Mouse (Mus musculus): ENCODE results near the gene Mks1. TPM values are rescaled to one million over a fixed set of nuclear protein-coding genes. Genes with fewer than 3 reads are reported as not detected.

Mks1 gene
- polyA plus RNA-seq (2015; fragmentation: Nextera tagmentation; extraction: Ambion mirVana), result 17.1 and 18.8 TPM in 2 replicates

DNA sequence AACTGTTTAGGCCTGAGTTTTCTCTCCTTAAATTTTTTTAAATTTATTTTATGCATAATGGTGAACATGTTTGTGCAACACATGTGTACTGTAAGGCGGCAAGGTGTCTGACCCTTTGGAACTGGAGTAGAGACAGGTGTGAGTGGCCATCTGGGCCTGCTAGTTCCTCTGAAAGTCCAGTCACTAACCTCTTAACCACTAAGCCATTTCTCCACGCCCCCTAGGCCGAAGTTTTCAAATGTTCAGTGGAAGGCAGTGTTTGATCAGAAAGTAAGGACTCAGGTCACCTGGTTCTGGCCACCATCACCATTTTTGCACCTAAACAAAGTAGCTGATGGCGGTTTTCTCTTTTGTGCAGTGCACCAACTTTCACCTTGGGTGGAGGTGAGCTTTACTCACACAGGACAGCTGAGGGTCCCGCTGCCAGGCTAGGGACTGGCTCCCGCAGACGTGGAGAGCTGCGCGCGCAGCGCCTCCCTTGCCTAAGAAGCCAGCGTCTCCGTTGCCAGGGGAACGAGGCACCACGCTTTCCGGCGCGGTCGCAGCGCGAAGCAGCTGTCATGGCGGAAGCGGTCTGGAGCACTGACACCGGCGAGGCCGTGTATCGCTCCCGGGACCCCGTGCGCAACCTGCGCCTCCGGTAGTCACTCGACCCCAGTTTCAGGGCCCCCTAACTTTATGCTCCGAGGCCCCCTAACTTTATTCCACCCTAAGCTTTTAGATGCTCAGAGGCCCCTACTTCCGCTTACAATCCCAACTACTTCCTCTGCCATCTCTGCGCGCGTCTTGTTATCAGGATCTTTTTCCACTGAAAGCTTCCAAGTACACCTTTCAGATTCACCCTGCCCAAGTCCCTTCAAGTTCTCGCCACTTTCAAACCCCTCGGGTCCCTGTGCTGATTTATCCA lies at the start of gene Mks1:
TSS of gene Mks1 (plus strand) at position 526 of the 907 bp plus-strand sequence.
- H3K36me3 ChIP-seq, result peaks cover 16% of the 10 kb centered on the region
- H3K9me3 ChIP-seq (replicated peaks), result no peaks in the 10 kb centered on the region
- peaks cover 9% of the 10 kb centered on the region; the same call in 1 of the 2 replicates for H3K4me1 ChIP-seq
- H3K4me2 ChIP-seq (replicated peaks), result peak within 1 kb of the TSS; percentile 71
- H3K27ac ChIP-seq (replicated peaks), result peak within 1 kb of the TSS; percentile 59
- H3K4me3 ChIP-seq (replicated peaks), result peak within 1 kb of the TSS; percentile 67
- H3K27me3 ChIP-seq, result no peaks in the 10 kb centered on the region
- H3K9ac ChIP-seq, result peak within 1 kb of the TSS; percentile 39
- 3% methylated on average over 40 of the region's 40 CpGs for WGBS
- ATAC-seq (ENCODE audit: insufficient number of reproducible peaks, low FRiP score, low TSS enrichment, low read depth), result peak; percentile 86

DNA sequence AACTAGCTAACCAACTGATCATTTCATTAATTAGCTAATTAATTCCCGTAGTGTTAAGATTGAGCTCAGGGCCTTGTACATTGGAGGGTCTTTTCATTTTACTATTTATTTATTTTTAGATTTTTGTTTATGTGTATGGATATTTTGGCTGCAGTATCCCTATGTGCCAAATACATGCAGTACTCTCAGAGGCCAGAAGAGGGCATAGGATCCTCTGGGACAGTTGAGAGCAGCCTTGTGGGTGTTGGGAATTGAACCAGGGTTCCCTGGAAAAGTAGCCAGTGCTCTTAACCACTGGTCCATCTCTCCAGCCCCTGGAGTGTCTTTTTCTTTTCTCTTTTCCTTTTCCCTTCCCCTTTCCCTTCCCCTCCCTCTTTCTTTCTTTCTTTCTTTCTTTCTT lies 47.6 kb upstream of the Mks1 start:
- 64% methylated on average over 1 of the region's 1 CpGs for WGBS
- Histone ChIP-seq H3K4me2 (replicated peaks) (no peak overlapping the region), H3K4me1 (no peaks in the 10 kb centered on the region), H3K9me3 (replicated peaks) (no peaks in the 10 kb centered on the region), H3K27me3 (no peaks in the 10 kb centered on the region), H3K4me3 (replicated peaks) (no peak overlapping the region), H3K36me3 (no peaks in the 10 kb centered on the region), H3K27ac (replicated peaks) (no peak overlapping the region), H3K9ac (no peak overlapping the region)
- ATAC-seq (ENCODE audit: insufficient number of reproducible peaks, low FRiP score, low TSS enrichment, low read depth), result no peak

DNA sequence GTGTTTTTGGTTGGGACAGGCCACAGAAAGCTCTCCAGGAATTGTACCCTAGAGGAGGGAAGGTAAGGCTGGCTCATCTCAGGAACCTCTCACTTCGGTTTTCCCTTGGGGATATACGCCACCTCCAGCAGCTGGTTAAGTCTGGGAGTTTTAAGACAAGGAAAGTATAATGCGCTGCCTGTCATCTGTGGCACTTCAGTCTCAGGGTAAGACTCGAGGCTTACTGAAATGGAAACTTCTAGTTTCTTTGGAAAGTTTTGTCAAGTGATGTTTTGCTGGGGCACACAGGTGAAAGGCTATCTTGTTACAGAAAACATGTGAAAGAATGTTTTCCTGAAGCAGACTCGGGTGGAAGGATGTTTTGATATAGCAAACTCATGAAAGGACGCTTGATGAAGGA lies 45.6 kb upstream of the Mks1 start:
- H3K4me2 ChIP-seq (replicated peaks), result no peak overlapping the region
- no peaks in the 10 kb centered on the region for H3K36me3 ChIP-seq
- H3K9ac ChIP-seq, result no peak overlapping the region
- no peaks in the 10 kb centered on the region for H3K27me3 ChIP-seq
- H3K4me3 ChIP-seq (replicated peaks), result no peak overlapping the region
- no peak overlapping the region for H3K27ac ChIP-seq (replicated peaks)
- WGBS, result 80% methylated on average over 6 of the region's 6 CpGs
- H3K4me1 ChIP-seq, result no peaks in the 10 kb centered on the region
- no peaks in the 10 kb centered on the region for H3K9me3 ChIP-seq (replicated peaks)
- no peak for ATAC-seq (ENCODE audit: insufficient number of reproducible peaks, low FRiP score, low TSS enrichment, low read depth)

DNA sequence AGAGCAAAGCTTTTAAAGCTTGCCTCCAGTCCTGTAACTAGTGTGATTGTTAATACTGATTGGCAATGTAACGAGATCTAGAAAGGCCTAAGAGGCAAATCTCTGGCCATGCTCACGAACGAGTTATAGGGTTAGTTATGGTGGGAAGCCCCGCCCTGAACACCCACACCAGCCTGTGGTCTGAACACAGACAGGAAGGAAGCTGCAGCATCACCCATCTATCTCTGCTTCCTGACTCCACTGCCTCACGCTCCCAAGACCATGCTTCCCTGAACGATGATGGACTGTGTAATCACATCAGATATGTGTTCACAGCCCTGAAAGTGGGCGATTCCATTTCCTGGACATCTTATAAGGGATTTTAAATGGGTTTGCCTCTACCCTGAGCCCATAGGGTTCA lies 44.8 kb upstream of the Mks1 start:
- Histone ChIP-seq H3K9me3 (replicated peaks) (no peaks in the 10 kb centered on the region), H3K4me1 (no peaks in the 10 kb centered on the region), H3K27ac (replicated peaks) (no peak overlapping the region), H3K36me3 (no peaks in the 10 kb centered on the region), H3K4me2 (replicated peaks) (no peak overlapping the region), H3K27me3 (no peaks in the 10 kb centered on the region), H3K9ac (no peak overlapping the region), H3K4me3 (replicated peaks) (no peak overlapping the region)
- 73% methylated on average over 7 of the region's 7 CpGs for WGBS
- ATAC-seq (ENCODE audit: insufficient number of reproducible peaks, low FRiP score, low TSS enrichment, low read depth), result no peak

DNA sequence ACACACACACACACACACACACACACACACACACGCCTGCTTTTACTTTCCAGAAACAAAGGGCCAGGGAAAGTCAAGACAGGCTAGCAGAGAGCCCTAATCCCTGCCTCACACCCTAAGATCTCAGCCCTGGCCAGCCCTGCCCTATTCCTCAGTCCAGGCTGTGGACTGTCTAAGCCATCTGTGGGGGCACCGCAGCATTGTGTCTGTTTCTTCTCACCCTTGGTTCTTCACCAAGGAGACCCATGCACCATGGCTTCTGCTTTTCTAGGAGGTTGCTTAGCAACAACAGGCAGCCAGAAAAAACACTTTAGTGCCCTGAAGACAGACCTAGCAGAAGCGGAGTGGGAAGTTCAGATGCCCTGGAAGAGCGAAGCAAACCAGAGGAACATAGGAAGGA lies 41.6 kb upstream of the Mks1 start:
- Histone ChIP-seq H3K27me3 (peaks cover 3% of the 10 kb centered on the region; the same call in 1 of the 2 replicates), H3K4me1 (no peaks in the 10 kb centered on the region), H3K36me3 (no peaks in the 10 kb centered on the region), H3K9ac (no peak overlapping the region), H3K4me2 (replicated peaks) (no peak overlapping the region), H3K9me3 (replicated peaks) (no peaks in the 10 kb centered on the region), H3K27ac (replicated peaks) (no peak overlapping the region), H3K4me3 (replicated peaks) (no peak overlapping the region)
- 55% methylated on average over 4 of the region's 4 CpGs for WGBS
- ATAC-seq (ENCODE audit: insufficient number of reproducible peaks, low FRiP score, low TSS enrichment, low read depth), result no peak

DNA sequence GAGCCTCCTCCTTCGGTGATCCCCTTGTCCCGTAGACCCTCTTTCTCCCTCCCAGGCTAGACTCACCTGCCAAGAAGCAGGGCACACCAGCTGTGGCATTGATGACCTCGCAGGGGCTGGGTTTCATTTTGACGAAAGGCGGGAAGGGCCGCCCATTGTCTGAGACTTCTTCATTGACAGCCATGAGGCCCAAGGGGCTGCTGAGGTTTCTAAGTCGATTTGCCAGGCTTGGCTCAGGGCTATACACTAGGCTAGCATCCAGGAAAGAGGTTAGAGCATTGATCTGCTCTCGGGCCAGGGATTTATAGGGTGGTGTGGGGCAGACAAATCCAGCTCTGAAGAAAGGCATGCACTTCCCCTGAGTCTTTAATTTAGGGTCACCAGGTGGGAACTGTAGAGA lies 38.2 kb upstream of the Mks1 start:
- no peak for ATAC-seq (ENCODE audit: insufficient number of reproducible peaks, low FRiP score, low TSS enrichment, low read depth)
- WGBS, result 66% methylated on average over 8 of the region's 8 CpGs

DNA sequence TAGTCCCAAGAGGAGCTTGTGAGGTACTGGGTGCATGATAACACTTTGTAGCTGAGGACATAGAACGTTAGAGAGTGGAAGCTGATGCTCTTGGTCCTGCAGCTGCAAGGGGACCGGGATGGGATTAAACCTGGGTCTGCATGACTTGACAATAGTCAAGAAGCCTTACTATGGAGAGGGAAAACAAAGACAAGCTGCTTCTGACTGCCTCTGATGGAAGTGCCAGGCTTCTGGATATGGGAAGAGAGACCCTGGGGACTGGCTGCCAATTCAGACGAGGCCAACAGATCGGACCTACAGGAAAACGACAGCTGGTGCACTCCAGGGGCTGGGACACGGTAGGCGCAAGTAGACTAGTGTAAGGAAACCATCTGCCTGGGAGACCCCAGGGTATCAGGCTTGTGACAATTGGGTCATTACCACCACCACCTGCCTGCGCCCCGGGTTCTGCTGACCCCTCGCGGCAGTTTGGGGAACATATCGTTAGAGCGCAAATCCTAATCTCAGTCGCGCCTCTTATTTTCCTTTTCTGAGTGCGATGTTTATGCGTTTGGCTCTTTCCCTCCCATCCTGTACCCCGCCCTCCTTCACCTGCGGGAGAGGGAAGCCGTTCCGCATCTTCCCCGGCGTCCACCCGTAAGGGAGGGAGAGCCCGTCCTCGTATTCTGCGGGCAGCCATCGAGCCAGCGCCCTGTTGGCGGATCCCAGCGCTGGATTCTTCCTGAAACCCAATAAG lies 36.1 kb upstream of the Mks1 start:
- H3K27ac ChIP-seq (replicated peaks), result no peak overlapping the region
- ATAC-seq (ENCODE audit: insufficient number of reproducible peaks, low FRiP score, low TSS enrichment, low read depth), result no peak
- peak overlapping the region; percentile 36 for H3K4me3 ChIP-seq (replicated peaks)
- no peaks in the 10 kb centered on the region for H3K9me3 ChIP-seq (replicated peaks)
- H3K27me3 ChIP-seq, result peaks cover 13% of the 10 kb centered on the region
- no peak overlapping the region for H3K9ac ChIP-seq
- WGBS, result 4% methylated on average over 31 of the region's 31 CpGs
- no peaks in the 10 kb centered on the region for H3K4me1 ChIP-seq
- peak overlapping the region; percentile 69 for H3K4me2 ChIP-seq (replicated peaks)
- no peaks in the 10 kb centered on the region for H3K36me3 ChIP-seq

More for the DNA sequence above, 38.2 kb upstream of the Mks1 start:
- no peaks in the 10 kb centered on the region for H3K36me3 ChIP-seq
- peaks cover 13% of the 10 kb centered on the region for H3K27me3 ChIP-seq
- H3K4me3 ChIP-seq (replicated peaks), result no peak overlapping the region
- H3K9me3 ChIP-seq (replicated peaks), result no peaks in the 10 kb centered on the region
- H3K4me1 ChIP-seq, result no peaks in the 10 kb centered on the region
- no peak overlapping the region for H3K4me2 ChIP-seq (replicated peaks)
- no peak overlapping the region for H3K9ac ChIP-seq
- no peak overlapping the region for H3K27ac ChIP-seq (replicated peaks)

DNA sequence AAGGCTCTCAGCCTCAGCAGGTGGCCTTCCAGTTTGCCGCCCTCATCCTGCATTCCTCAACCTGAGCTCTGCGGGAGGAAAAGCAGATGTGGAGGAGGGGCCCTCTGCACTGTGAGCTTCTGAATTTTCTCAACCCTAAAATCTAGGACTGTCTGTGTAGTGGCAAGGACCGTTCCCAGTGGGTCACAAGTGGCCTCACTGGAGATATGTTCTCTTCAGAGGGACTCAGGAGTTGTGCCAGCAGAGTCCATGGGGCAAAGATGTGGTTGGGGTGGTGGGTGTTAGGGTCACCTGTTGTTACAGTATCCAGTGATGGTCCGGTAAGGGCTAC lies 35.6 kb upstream of the Mks1 start:
- Histone ChIP-seq H3K9ac (no peak overlapping the region), H3K9me3 (replicated peaks) (no peaks in the 10 kb centered on the region), H3K36me3 (no peaks in the 10 kb centered on the region), H3K4me1 (no peaks in the 10 kb centered on the region), H3K27me3 (peaks cover 13% of the 10 kb centered on the region), H3K27ac (replicated peaks) (no peak overlapping the region), H3K4me3 (replicated peaks) (peak overlapping the region; percentile 36), H3K4me2 (replicated peaks) (peak overlapping the region; percentile 69)
- WGBS, result 27% methylated on average over 4 of the region's 4 CpGs
- no peak for ATAC-seq (ENCODE audit: insufficient number of reproducible peaks, low FRiP score, low TSS enrichment, low read depth)

DNA sequence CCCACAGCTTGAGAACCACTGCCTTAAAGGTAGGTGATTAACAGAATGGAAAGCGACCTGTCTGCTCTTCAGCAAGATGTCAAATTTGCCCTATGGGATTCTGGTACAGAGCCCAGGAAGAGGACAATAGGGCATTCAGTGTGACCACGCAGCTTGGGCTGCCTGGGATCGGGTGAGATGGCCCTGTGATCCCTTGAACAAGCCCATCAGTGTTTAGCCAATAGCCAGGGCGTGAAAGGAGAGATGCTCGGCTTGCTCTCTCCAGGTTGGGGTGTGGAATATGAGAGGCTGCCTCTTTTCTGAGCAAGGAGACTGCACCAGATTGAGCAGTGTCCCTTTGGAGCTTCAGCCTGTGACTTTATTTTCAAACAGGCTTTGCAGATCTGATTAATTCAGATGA lies 31.5 kb upstream of the Mks1 start:
- no peak overlapping the region for H3K4me3 ChIP-seq (replicated peaks)
- ATAC-seq (ENCODE audit: insufficient number of reproducible peaks, low FRiP score, low TSS enrichment, low read depth), result no peak
- H3K27ac ChIP-seq (replicated peaks), result no peak overlapping the region
- H3K36me3 ChIP-seq, result no peaks in the 10 kb centered on the region
- H3K4me2 ChIP-seq (replicated peaks), result no peak overlapping the region
- H3K9me3 ChIP-seq (replicated peaks), result no peaks in the 10 kb centered on the region
- H3K9ac ChIP-seq, result no peak overlapping the region
- 23% methylated on average over 5 of the region's 5 CpGs for WGBS
- H3K27me3 ChIP-seq, result peaks cover 9% of the 10 kb centered on the region
- H3K4me1 ChIP-seq, result no peaks in the 10 kb centered on the region

DNA sequence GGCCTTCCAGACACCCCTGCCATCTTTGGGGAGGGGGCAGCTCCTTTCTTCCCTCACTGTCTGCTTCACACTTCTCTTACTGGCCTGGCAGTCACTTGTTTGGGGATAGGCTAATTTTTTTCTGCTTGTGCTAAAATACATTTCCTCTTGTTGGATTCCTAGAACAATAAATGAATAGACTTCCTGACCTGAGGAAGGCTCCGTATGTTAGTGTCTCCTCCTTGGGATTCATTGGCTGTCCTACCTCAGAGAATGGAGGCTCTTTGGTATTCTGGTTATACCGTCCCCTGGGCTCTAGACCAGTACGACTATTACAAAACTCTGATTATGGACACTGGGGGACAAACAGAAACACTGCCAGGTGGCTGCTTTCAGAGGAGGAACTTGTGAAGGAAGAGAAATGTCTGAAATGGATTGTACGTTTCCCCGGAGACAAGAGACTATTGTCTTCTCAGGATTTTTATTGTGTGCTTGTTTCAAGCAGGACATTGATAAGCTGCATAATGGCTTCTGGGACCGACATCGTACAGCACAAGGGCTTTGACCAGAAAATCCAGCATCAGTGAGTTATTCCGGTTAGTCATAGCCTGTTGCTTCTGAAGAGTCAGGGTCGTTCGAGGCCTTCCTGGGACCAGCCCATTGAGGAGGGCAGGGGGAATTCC lies 24.6 kb upstream of the Mks1 start, which contains the start of gene Lpo:
TSS of gene Lpo (minus strand) at position 51 of the 662 bp plus-strand sequence.
- ATAC-seq (ENCODE audit: insufficient number of reproducible peaks, low FRiP score, low TSS enrichment, low read depth), result no peak
- H3K9me3 ChIP-seq (replicated peaks), result no peaks in the 10 kb centered on the region
- H3K4me1 ChIP-seq, result no peaks in the 10 kb centered on the region
- no peak within 1 kb of the TSS for H3K4me3 ChIP-seq (replicated peaks)
- no peaks in the 10 kb centered on the region for H3K36me3 ChIP-seq
- H3K4me2 ChIP-seq (replicated peaks), result no peak within 1 kb of the TSS
- H3K27me3 ChIP-seq, result no peaks in the 10 kb centered on the region
- H3K9ac ChIP-seq, result no peak within 1 kb of the TSS
- WGBS, result 70% methylated on average over 10 of the region's 10 CpGs
- no peak within 1 kb of the TSS for H3K27ac ChIP-seq (replicated peaks)

DNA sequence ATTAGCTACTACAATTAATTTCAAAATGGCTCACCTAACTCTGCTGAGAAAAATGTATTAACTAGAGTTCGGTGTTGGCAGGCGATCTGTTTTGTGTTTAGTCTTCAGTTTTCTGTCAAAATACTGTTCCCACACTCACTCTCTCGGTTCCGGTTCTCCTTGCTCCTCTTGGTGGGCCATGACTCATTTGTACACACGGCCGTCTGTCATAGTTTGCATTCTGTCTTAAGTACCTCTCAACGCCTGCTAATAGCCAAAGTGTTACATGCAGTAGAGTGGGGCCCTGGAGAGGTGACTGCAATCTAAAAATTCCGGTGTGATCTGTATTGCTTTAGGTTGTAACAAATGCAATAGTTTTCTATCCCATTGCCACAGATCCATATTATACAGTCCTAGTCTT lies 12.3 kb upstream of the Mks1 start:
- H3K9me3 ChIP-seq (replicated peaks), result no peaks in the 10 kb centered on the region
- WGBS, result 76% methylated on average over 8 of the region's 8 CpGs
- H3K4me3 ChIP-seq (replicated peaks), result no peak overlapping the region
- ATAC-seq (ENCODE audit: insufficient number of reproducible peaks, low FRiP score, low TSS enrichment, low read depth), result no peak
- H3K9ac ChIP-seq, result no peak overlapping the region
- H3K27ac ChIP-seq (replicated peaks), result no peak overlapping the region
- H3K36me3 ChIP-seq, result no peaks in the 10 kb centered on the region
- H3K4me2 ChIP-seq (replicated peaks), result no peak overlapping the region
- H3K4me1 ChIP-seq, result no peaks in the 10 kb centered on the region
- no peaks in the 10 kb centered on the region for H3K27me3 ChIP-seq

Data from embryonic facial prominence, embryonic 15.5 days (tissue).